Mouse (Mus musculus) liver, adult 2 months (tissue): Measurements from ENCODE around the gene Epb41l3.

Source experiments
- CTCF ChIP-seq: fragments of 200-500 bp; IDR thresholded peaks from 2 replicates; pipeline ENCODE4 v1.5.1; 2011; ENCODE audit warnings: low read depth, low read length, control low read depth
- POLR2A ChIP-seq: fragments of 200-500 bp; IDR thresholded peaks from 2 replicates; pipeline ENCODE4 v1.6.1; 2011; ENCODE audit warnings: low read length, control low read depth; ENCODE audit not compliant: insufficient read depth; ENCODE audit errors: extremely low read depth

GRCm38 (mm10) chr17:69077544-69077920 is 2.0 kb downstream of the Epb41l3 start:
- TF ChIP-seq CTCF, result no peak
- no peak for TF ChIP-seq POLR2A
